Mouse (Mus musculus) olfactory bulb, adult 2 months (tissue): ENCODE data around the gene Olfr370.

Experiments used
- CTCF ChIP-seq: fragments of 200-500 bp; IDR thresholded peaks from 2 replicates; pipeline ENCODE4 v1.5.1; 2012; ENCODE audit warnings: low read depth, mild to moderate bottlenecking, low read length, moderate library complexity; ENCODE audit not compliant: insufficient read depth
- POLR2A ChIP-seq: fragments of 200-500 bp; IDR thresholded peaks from 2 replicates; pipeline ENCODE4 v1.6.1; 2012; ENCODE audit warnings: mild to moderate bottlenecking, low read depth, low read length, moderate library complexity; ENCODE audit not compliant: insufficient read depth

- TF ChIP-seq CTCF (no peak), POLR2A (no peak)
These were observed 49.2 kb downstream of the Olfr370 start for GRCm38 (mm10) chr8:83584771-83585170.
